Mouse (Mus musculus) liver, postnatal 0 days (tissue): ENCODE data around the gene Gm28038. TPM values are rescaled to one million over a fixed set of nuclear protein-coding genes. Genes with fewer than 3 reads are reported as not detected.

ENCODE experiments used
- ATAC-seq: fragments of 200-750 bp; cut with Nextera tagmentation; 2 replicates; pipeline ENCODE4 v1.8.0; 2017; ENCODE audit warnings: mild to moderate bottlenecking, moderate library complexity
- DNase-seq: peaks from one replicate; pipeline ENCODE4 v3.0.0-alpha.2; 2016
- H3K27ac ChIP-seq: fragments of 300-500 bp; sonication (generic); 2 replicates; pipeline ENCODE4 v1.5.1; 2014; ENCODE audit warnings: antibody characterized with exemption, moderate library complexity, mild to moderate bottlenecking, low read depth
- H3K27me3 ChIP-seq: fragments of 300-500 bp; sonication (generic); 2 replicates; pipeline ENCODE4 v1.6.1; 2014; ENCODE audit warnings: low read length, control low read depth, mixed read lengths; ENCODE audit not compliant: insufficient read depth
- H3K36me3 ChIP-seq: fragments of 300-500 bp; sonication (generic); replicated peaks from 2 replicates; pipeline ENCODE4 v1.6.1; 2014; ENCODE audit warnings: mild to moderate bottlenecking, control low read depth, low read length, moderate library complexity, mixed read lengths; ENCODE audit not compliant: insufficient read depth
- H3K4me1 ChIP-seq: fragments of 300-500 bp; sonication (generic); 2 replicates; pipeline ENCODE4 v1.6.1; 2014; ENCODE audit warnings: antibody characterized with exemption, mild to moderate bottlenecking, control low read depth; ENCODE audit not compliant: insufficient read depth
- H3K4me2 ChIP-seq: fragments of 300-500 bp; sonication (generic); 2 replicates; pipeline ENCODE4 v1.6.1; 2014; ENCODE audit warnings: low read depth, mild to moderate bottlenecking, low read length, moderate library complexity, mixed read lengths
- H3K4me3 ChIP-seq: fragments of 300-500 bp; sonication (generic); 2 replicates; pipeline ENCODE4 v1.5.1; 2014; ENCODE audit warnings: low read depth, low read length
- H3K9ac ChIP-seq: fragments of 300-500 bp; sonication (generic); replicated peaks from 2 replicates; pipeline ENCODE4 v1.6.1; 2014; ENCODE audit warnings: mild to moderate bottlenecking, moderate library complexity
- H3K9me3 ChIP-seq: fragments of 300-500 bp; sonication (generic); 2 replicates; pipeline ENCODE4 v1.6.1; 2016; ENCODE audit warnings: mild to moderate bottlenecking, control low read depth, low read length, mixed read lengths
- CTCF ChIP-seq: sonication (generic); IDR thresholded peaks from 2 replicates; pipeline ENCODE4 v1.5.1; 2016; ENCODE audit warnings: antibody characterized with exemption, low read depth
- EP300 ChIP-seq: IDR thresholded peaks from 2 replicates; pipeline ENCODE4 v1.6.1; 2016; ENCODE audit warnings: antibody characterized with exemption, low read depth, mild to moderate bottlenecking
- WGBS: fragments of 180-500 bp; shearing (Covaris S2); extraction: QIAGEN DNeasy Blood & Tissue Kit; methylation state at CpG from one replicate; pipeline ENCODE4 v1.1.7; 2014; ENCODE audit not compliant: insufficient replicate concordance; 5-methylcytosine and 5-hydroxymethylcytosine counted together
- polyA plus RNA-seq: library from polyadenylated mRNA; unstranded; fragments of >200 nt; fragmentation: Nextera tagmentation; extraction: Ambion mirVana; gene quantifications from 2 replicates; pipeline ENCODE4 v1.2.1, GENCODE M21; 2015

Gm28038 gene
- polyA plus RNA-seq = not detected in 2 replicates

DNA sequence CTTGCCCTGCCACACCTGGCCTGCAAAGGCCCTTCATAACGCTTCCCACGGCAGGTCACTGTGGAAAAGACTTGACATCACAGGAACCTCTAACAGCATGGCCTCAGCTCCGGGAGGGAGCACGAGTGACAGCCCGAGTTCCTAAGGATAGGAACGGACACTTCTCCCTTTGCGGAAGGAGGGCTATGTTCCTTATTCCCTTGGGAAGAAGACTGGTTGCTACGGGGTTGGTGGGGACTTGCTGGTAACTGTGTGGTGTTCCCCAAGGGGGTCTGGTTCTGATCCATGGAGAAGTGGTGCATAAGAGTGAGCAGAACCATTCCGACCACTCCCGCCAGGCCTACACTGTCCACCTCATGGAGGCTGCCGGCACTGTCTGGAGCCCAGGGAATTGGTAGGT, at the start of gene Gm28038:
Gene Gm28038, plus strand, starts transcription at position 301 of the 400 bp plus-strand sequence.
- no peak for DNase-seq
- no peak within 1 kb of the TSS for H3K4me2 ChIP-seq

GRCm38 (mm10) chr2:30235593-30235992, 45.2 kb upstream of the Gm28038 start:
- Histone ChIP-seq H3K27me3 (no peaks in the 10 kb centered on the region), H3K4me2 (no peak overlapping the region), H3K4me3 (no peak overlapping the region), H3K9ac (no peak overlapping the region), H3K4me1 (peaks cover 31% of the 10 kb centered on the region), H3K9me3 (no peaks in the 10 kb centered on the region), H3K36me3 (peaks cover 5% of the 10 kb centered on the region), H3K27ac (peak overlapping the region; percentile 87)
- TF ChIP-seq EP300 (no peak), CTCF (0 out of 2 replicates have a peak, but pooled peaks have one; percentile 5)
- no peak for ATAC-seq
- 34% methylated on average over 5 of the region's 5 CpGs for WGBS
- no peak for DNase-seq

More for the DNA sequence above, at the start of gene Gm28038:
- Histone ChIP-seq H3K9me3 (no peaks in the 10 kb centered on the region), H3K27ac (no peak within 1 kb of the TSS), H3K36me3 (no peaks in the 10 kb centered on the region), H3K4me3 (no peak within 1 kb of the TSS), H3K9ac (no peak within 1 kb of the TSS), H3K27me3 (no peaks in the 10 kb centered on the region), H3K4me1 (peaks cover 12% of the 10 kb centered on the region)
- 87% methylated on average over 11 of the region's 11 CpGs for WGBS
- ATAC-seq = no peak
- TF ChIP-seq EP300 (no peak), CTCF (no peak)

DNA sequence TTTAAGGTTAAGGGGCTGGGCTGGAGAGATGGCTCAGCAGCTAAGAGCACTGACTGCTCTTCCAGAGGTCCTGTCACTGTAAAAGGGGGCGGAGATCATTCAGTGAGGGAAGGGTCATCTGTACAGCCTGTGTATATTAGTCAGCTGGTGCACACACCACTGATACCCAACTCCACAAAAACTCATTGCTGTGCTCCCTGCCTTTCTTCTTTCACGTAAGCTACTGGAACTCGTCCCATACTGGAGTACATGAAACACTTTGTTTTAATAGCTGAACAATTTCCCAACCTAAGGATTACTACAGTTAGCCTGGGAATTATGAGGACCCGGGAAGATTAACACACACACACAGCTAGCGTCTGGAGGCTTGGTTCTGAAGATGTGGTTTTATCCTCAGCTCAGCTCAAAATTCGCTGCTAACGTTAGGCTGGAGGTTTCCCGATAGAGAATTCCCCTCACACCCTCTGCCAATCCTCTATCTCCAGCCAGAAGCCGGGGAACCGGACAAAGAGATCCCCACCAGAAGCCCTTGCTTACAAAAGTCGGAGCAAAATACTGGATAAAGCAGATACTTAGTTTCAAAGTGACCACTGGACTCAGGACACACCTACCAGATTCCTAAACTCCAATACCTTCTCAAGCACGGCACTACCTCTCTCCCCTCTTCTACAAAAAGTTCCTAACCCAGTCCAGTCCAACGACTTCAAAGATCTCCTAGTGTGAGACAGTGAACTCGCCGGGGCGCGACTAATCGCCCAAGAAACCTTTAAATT, 44.2 kb upstream of the Gm28038 start:
- H3K27me3 ChIP-seq = no peaks in the 10 kb centered on the region
- H3K9ac ChIP-seq = peak overlapping the region; percentile 97
- 2% methylated on average over 18 of the region's 18 CpGs for WGBS
- ATAC-seq = no peak
- H3K36me3 ChIP-seq = peaks cover 15% of the 10 kb centered on the region
- H3K4me3 ChIP-seq = peak overlapping the region; percentile 94
- DNase-seq = no peak
- H3K27ac ChIP-seq = peak overlapping the region; percentile 87
- TF ChIP-seq CTCF (no peak), EP300 (no peak)
- peaks cover 38% of the 10 kb centered on the region for H3K4me1 ChIP-seq
- no peaks in the 10 kb centered on the region for H3K9me3 ChIP-seq
- peak overlapping the region; percentile 88 for H3K4me2 ChIP-seq

DNA sequence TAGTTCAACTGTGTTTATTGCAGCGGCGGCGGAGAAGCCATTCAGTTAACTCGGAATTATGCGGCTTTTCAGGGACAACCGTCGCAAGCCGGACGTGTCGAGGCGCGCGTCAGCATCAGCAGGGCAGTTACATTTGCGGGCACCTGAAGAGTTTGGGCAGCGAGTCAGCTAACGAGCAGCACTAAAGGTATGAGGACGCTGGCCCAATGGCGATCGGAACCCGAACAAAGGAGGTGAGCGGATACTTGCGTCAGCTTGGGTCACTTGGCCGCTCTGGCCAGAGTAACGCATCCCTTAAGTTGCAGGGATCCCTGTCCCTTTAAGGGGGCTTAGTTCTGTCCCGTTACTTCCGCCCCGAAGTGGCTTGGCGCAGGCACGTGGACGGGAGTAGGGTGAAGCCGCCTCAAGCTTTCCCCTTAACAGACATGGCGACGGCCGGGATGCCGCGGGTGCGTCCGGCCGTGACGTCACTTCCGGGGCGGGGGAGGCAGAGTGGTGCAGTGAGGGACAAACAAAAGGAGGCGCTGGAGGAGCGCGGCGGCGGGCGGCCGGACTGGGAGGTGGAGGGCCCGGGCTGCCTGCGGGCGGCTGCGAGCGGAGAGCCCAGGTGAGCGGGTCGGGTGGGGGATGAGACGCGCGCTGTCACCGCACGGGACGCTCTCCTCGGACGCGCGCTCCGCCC, 43.5 kb upstream of the Gm28038 start, which contains the start of gene Lrrc8a:
Gene Lrrc8a, plus strand, starts transcription at position 517 of the 682 bp plus-strand sequence.
- no peaks in the 10 kb centered on the region for H3K9me3 ChIP-seq

GRCm38 (mm10) chr2:30237881-30238280, 43.0 kb upstream of the Gm28038 start:
- Histone ChIP-seq H3K4me3 (peak overlapping the region; percentile 94), H3K9ac (peak overlapping the region; percentile 97), H3K27ac (peak overlapping the region; percentile 87), H3K4me1 (peaks cover 48% of the 10 kb centered on the region), H3K36me3 (peaks cover 21% of the 10 kb centered on the region), H3K27me3 (no peaks in the 10 kb centered on the region), H3K4me2 (peak overlapping the region; percentile 88), H3K9me3 (no peaks in the 10 kb centered on the region)
- TF ChIP-seq CTCF = no peak
- TF ChIP-seq EP300 = no peak
- peak; percentile 63 for ATAC-seq
- WGBS = 0% methylated on average over 39 of the region's 42 CpGs
- no peak for DNase-seq

More for the DNA sequence above, 43.5 kb upstream of the Gm28038 start, which contains the start of gene Lrrc8a:
- H3K4me3 ChIP-seq = peak within 1 kb of the TSS; percentile 94
- ATAC-seq = peak; percentile 92
- no peaks in the 10 kb centered on the region for H3K27me3 ChIP-seq
- 1% methylated on average over 66 of the region's 67 CpGs for WGBS
- peak within 1 kb of the TSS; percentile 88 for H3K4me2 ChIP-seq
- peaks cover 43% of the 10 kb centered on the region for H3K4me1 ChIP-seq
- peak within 1 kb of the TSS; percentile 87 for H3K27ac ChIP-seq
- H3K36me3 ChIP-seq = peaks cover 20% of the 10 kb centered on the region
- H3K9ac ChIP-seq = peak within 1 kb of the TSS; percentile 97
- peak; percentile 69; the same call in 1 of the 2 replicates for TF ChIP-seq EP300
- peak; percentile 67 for TF ChIP-seq CTCF
- DNase-seq = peak; percentile 100

- ATAC-seq = no peak
- Histone ChIP-seq H3K4me3 (peak overlapping the region; percentile 94), H3K27me3 (no peaks in the 10 kb centered on the region), H3K36me3 (peaks cover 31% of the 10 kb centered on the region), H3K9me3 (no peaks in the 10 kb centered on the region), H3K9ac (peak overlapping the region; percentile 97), H3K27ac (peak overlapping the region; percentile 87), H3K4me2 (peak overlapping the region; percentile 88), H3K4me1 (peaks cover 55% of the 10 kb centered on the region)
- no peak for DNase-seq
- WGBS = 58% methylated on average over 3 of the region's 3 CpGs
- no peak for TF ChIP-seq EP300
- no peak for TF ChIP-seq CTCF
Measured at GRCm38 (mm10) chr2:30238906-30239465, 41.9 kb upstream of the Gm28038 start.
